Mouse (Mus musculus): Measurements from ENCODE around the gene Fbxw8. TPM values are rescaled to one million over a fixed set of nuclear protein-coding genes. Genes with fewer than 3 reads are reported as not detected.

Gene Fbxw8
- polyA plus RNA-seq, 1 experiment from 2014 or later = 21.4 TPM

DNA sequence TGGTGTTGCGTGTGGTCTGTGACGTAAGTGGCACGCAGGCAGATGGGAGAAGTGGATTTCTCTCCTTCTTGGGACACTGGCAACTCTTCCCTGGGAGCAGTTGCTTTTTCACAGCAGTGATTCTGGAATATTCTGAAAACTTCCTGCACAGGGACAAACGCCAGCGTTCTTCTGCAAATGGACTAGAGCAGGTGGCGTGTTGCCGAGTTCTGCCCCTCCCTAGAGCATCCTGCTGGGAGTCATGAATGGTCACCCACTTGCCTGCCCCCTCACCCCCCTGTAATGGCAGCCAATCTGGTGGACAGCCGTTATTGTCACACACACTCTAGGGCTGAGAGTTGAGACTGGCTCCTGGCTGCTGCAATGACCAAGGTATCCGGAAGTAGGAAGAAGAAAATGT is 95.6 kb downstream of the Fbxw8 start:
- ATAC-seq (ENCODE audit: low FRiP score) = no peak
- H3K27ac ChIP-seq (ENCODE audit: low read depth, low read length) = no peak overlapping the region

GRCm38 (mm10) chr5:118058858-118059257 is 96.4 kb downstream of the Fbxw8 start:
- Histone ChIP-seq H3K4me1 (replicated peaks; ENCODE audit: control insufficient read depth, insufficient read depth, low read length) (no peaks in the 10 kb centered on the region), H3K9me3 (ENCODE audit: control insufficient read depth, low read length) (no peaks in the 10 kb centered on the region), H3K36me3 (ENCODE audit: control insufficient read depth, insufficient read depth, low read length) (no peaks in the 10 kb centered on the region), H3K27ac (ENCODE audit: low read depth, low read length) (no peak overlapping the region), H3K4me2 (replicated peaks; ENCODE audit: low read depth, low read length) (no peak overlapping the region), H3K9ac (ENCODE audit: low read depth, low read length) (no peak overlapping the region), H3K27me3 (ENCODE audit: control insufficient read depth, insufficient read depth, low read length) (no peaks in the 10 kb centered on the region), H3K4me3 (ENCODE audit: low read depth, low read length) (no peak overlapping the region)
- DNase-seq (ENCODE audit: low spot score) (no peak), ATAC-seq (ENCODE audit: low FRiP score) (no peak)
- 94% methylated on average over 10 of the region's 10 CpGs for WGBS

More for the DNA sequence above, 95.6 kb downstream of the Fbxw8 start:
- H3K4me2 ChIP-seq (replicated peaks; ENCODE audit: low read depth, low read length) = no peak overlapping the region
- H3K36me3 ChIP-seq (ENCODE audit: control insufficient read depth, insufficient read depth, low read length) = no peaks in the 10 kb centered on the region
- H3K4me1 ChIP-seq (replicated peaks; ENCODE audit: control insufficient read depth, insufficient read depth, low read length) = no peaks in the 10 kb centered on the region
- no peaks in the 10 kb centered on the region for H3K27me3 ChIP-seq (ENCODE audit: control insufficient read depth, insufficient read depth, low read length)
- 88% methylated on average over 9 of the region's 9 CpGs for WGBS
- no peak overlapping the region for H3K9ac ChIP-seq (ENCODE audit: low read depth, low read length)
- no peak for DNase-seq (ENCODE audit: low spot score)
- no peaks in the 10 kb centered on the region for H3K9me3 ChIP-seq (ENCODE audit: control insufficient read depth, low read length)
- H3K4me3 ChIP-seq (ENCODE audit: low read depth, low read length) = no peak overlapping the region

- H3K4me3 ChIP-seq (ENCODE audit: low read depth, low read length) = no peak overlapping the region
- H3K27ac ChIP-seq (ENCODE audit: low read depth, low read length) = no peak overlapping the region
- WGBS = 71% methylated on average over 8 of the region's 8 CpGs
- no peaks in the 10 kb centered on the region for H3K4me1 ChIP-seq (replicated peaks; ENCODE audit: control insufficient read depth, insufficient read depth, low read length)
- H3K9ac ChIP-seq (ENCODE audit: low read depth, low read length) = no peak overlapping the region
- ATAC-seq (ENCODE audit: low FRiP score) (no peak), DNase-seq (ENCODE audit: low spot score) (no peak)
- no peak overlapping the region for H3K4me2 ChIP-seq (replicated peaks; ENCODE audit: low read depth, low read length)
- no peaks in the 10 kb centered on the region for H3K36me3 ChIP-seq (ENCODE audit: control insufficient read depth, insufficient read depth, low read length)
- no peaks in the 10 kb centered on the region for H3K9me3 ChIP-seq (ENCODE audit: control insufficient read depth, low read length)
- no peaks in the 10 kb centered on the region for H3K27me3 ChIP-seq (ENCODE audit: control insufficient read depth, insufficient read depth, low read length)
These were observed 97.7 kb downstream of the Fbxw8 start for GRCm38 (mm10) chr5:118057508-118058111.

DNA sequence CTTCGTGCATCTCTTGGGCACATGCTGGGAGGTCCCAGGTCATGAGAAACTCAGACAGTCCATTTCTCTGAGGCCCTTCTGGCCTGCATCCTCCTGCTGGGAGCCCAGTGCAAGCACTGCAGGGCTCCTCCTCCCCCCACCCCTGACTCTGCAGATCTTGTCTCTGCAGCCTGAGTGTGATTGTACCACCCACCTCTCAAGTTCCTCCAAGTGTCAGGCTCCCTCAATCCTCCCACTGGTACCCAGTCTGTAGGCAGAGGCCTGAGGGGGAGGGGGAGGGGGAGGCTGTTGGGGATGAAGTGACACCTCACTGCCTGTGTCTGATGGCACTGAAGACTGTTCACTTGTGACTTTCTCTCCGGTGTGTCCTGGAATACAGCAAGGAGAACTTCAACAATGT is 102.1 kb downstream of the Fbxw8 start:
- Histone ChIP-seq H3K9ac (ENCODE audit: low read depth, low read length) (no peak overlapping the region), H3K4me1 (replicated peaks; ENCODE audit: control insufficient read depth, insufficient read depth, low read length) (no peaks in the 10 kb centered on the region), H3K36me3 (ENCODE audit: control insufficient read depth, insufficient read depth, low read length) (no peaks in the 10 kb centered on the region), H3K4me2 (replicated peaks; ENCODE audit: low read depth, low read length) (no peak overlapping the region), H3K9me3 (ENCODE audit: control insufficient read depth, low read length) (no peaks in the 10 kb centered on the region), H3K27ac (ENCODE audit: low read depth, low read length) (no peak overlapping the region), H3K4me3 (ENCODE audit: low read depth, low read length) (no peak overlapping the region), H3K27me3 (ENCODE audit: control insufficient read depth, insufficient read depth, low read length) (no peaks in the 10 kb centered on the region)
- no peak for DNase-seq (ENCODE audit: low spot score)
- ATAC-seq (ENCODE audit: low FRiP score) = no peak
- WGBS = 90% methylated on average over 2 of the region's 2 CpGs

DNA sequence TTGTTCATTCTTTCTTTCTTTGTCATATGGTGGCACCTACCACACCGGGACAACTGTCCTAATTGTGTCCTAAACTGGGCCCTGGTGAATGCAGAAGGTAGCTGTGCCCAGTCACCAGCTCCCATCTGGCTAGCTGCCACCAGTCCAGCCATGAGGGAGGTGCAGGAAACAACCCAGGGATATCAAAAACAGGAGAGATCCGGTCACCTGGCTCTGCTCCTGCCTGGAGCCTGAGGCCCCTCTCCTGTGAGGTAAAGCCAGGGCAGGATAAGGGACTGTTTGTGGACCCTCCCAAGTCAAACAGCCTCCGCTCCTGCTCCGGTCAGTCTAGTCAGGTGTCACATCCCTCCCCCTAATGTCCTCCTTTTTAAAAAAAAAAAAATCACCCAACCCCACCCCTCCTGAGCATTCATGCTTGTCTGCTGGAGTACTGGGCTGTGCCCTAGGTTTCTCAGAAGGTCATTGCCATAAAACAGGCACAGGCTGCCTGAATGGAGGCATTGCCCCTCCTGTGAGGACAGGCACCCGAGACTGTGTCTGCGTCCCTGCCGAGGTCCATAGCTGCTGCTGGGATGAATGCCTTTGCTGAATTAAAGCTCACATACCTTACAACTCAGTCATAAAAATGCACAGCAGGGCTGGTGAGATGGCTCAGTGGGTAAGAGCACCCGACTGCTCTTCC is 103.1 kb downstream of the Fbxw8 start:
- no peaks in the 10 kb centered on the region for H3K27me3 ChIP-seq (ENCODE audit: control insufficient read depth, insufficient read depth, low read length)
- no peak overlapping the region for H3K27ac ChIP-seq (ENCODE audit: low read depth, low read length)
- H3K4me1 ChIP-seq (replicated peaks; ENCODE audit: control insufficient read depth, insufficient read depth, low read length) = no peaks in the 10 kb centered on the region
- H3K9ac ChIP-seq (ENCODE audit: low read depth, low read length) = no peak overlapping the region
- no peak overlapping the region for H3K4me2 ChIP-seq (replicated peaks; ENCODE audit: low read depth, low read length)
- ATAC-seq (ENCODE audit: low FRiP score) (no peak), DNase-seq (ENCODE audit: low spot score) (no peak)
- WGBS = 79% methylated on average over 8 of the region's 8 CpGs
- no peaks in the 10 kb centered on the region for H3K36me3 ChIP-seq (ENCODE audit: control insufficient read depth, insufficient read depth, low read length)
- H3K4me3 ChIP-seq (ENCODE audit: low read depth, low read length) = no peak overlapping the region
- no peaks in the 10 kb centered on the region for H3K9me3 ChIP-seq (ENCODE audit: control insufficient read depth, low read length)

- Histone ChIP-seq H3K4me1 (replicated peaks; ENCODE audit: control insufficient read depth, insufficient read depth, low read length) (no peaks in the 10 kb centered on the region), H3K9me3 (ENCODE audit: control insufficient read depth, low read length) (no peaks in the 10 kb centered on the region), H3K27me3 (ENCODE audit: control insufficient read depth, insufficient read depth, low read length) (no peaks in the 10 kb centered on the region), H3K36me3 (ENCODE audit: control insufficient read depth, insufficient read depth, low read length) (no peaks in the 10 kb centered on the region), H3K9ac (ENCODE audit: low read depth, low read length) (no peak overlapping the region), H3K4me3 (ENCODE audit: low read depth, low read length) (no peak overlapping the region), H3K4me2 (replicated peaks; ENCODE audit: low read depth, low read length) (no peak overlapping the region), H3K27ac (ENCODE audit: low read depth, low read length) (no peak overlapping the region)
- no peak for DNase-seq (ENCODE audit: low spot score)
- ATAC-seq (ENCODE audit: low FRiP score) = no peak
- WGBS = 79% methylated on average over 4 of the region's 4 CpGs
These were observed 104.5 kb downstream of the Fbxw8 start for GRCm38 (mm10) chr5:118050743-118051142.

DNA sequence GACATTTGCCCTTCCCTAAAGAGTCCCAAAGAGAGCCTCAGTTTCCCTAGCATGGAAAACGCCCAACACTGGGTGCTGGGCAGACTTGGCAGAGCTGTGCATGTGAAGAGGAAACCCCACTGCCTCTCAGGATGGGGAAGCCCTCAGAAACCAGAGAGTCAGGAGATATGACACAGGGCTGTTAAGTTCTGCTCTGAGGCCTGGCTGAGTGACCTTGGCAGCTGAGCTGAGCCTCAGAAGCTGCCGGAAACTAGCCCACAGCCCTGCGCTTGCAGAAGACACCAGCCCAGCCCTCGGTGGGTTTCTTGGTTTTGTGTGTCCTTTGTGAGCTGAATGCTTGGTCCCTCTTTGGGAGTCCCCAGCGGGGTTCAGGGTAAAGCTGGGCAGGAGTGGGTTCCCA is 106.3 kb downstream of the Fbxw8 start:
- WGBS = 83% methylated on average over 5 of the region's 5 CpGs
- ATAC-seq (ENCODE audit: low FRiP score) (no peak), DNase-seq (ENCODE audit: low spot score) (no peak)

GRCm38 (mm10) chr5:118048412-118048811 is 106.9 kb downstream of the Fbxw8 start:
- Histone ChIP-seq H3K4me1 (replicated peaks; ENCODE audit: control insufficient read depth, insufficient read depth, low read length) (no peaks in the 10 kb centered on the region), H3K9ac (ENCODE audit: low read depth, low read length) (no peak overlapping the region), H3K27ac (ENCODE audit: low read depth, low read length) (no peak overlapping the region), H3K36me3 (ENCODE audit: control insufficient read depth, insufficient read depth, low read length) (no peaks in the 10 kb centered on the region), H3K4me2 (replicated peaks; ENCODE audit: low read depth, low read length) (no peak overlapping the region), H3K4me3 (ENCODE audit: low read depth, low read length) (no peak overlapping the region), H3K27me3 (ENCODE audit: control insufficient read depth, insufficient read depth, low read length) (no peaks in the 10 kb centered on the region), H3K9me3 (ENCODE audit: control insufficient read depth, low read length) (no peaks in the 10 kb centered on the region)
- ATAC-seq (ENCODE audit: low FRiP score) (no peak), DNase-seq (ENCODE audit: low spot score) (no peak)
- 85% methylated on average over 4 of the region's 4 CpGs for WGBS

More for the DNA sequence above, 106.3 kb downstream of the Fbxw8 start:
- Histone ChIP-seq H3K4me1 (replicated peaks; ENCODE audit: control insufficient read depth, insufficient read depth, low read length) (no peaks in the 10 kb centered on the region), H3K9ac (ENCODE audit: low read depth, low read length) (no peak overlapping the region), H3K9me3 (ENCODE audit: control insufficient read depth, low read length) (no peaks in the 10 kb centered on the region), H3K27ac (ENCODE audit: low read depth, low read length) (no peak overlapping the region), H3K36me3 (ENCODE audit: control insufficient read depth, insufficient read depth, low read length) (no peaks in the 10 kb centered on the region), H3K4me3 (ENCODE audit: low read depth, low read length) (no peak overlapping the region), H3K4me2 (replicated peaks; ENCODE audit: low read depth, low read length) (no peak overlapping the region), H3K27me3 (ENCODE audit: control insufficient read depth, insufficient read depth, low read length) (no peaks in the 10 kb centered on the region)

GRCm38 (mm10) chr5:118047091-118047757 is 108.0 kb downstream of the Fbxw8 start:
- no peak overlapping the region for H3K27ac ChIP-seq (ENCODE audit: low read depth, low read length)
- no peaks in the 10 kb centered on the region for H3K36me3 ChIP-seq (ENCODE audit: control insufficient read depth, insufficient read depth, low read length)
- H3K4me3 ChIP-seq (ENCODE audit: low read depth, low read length) = no peak overlapping the region
- H3K9me3 ChIP-seq (ENCODE audit: control insufficient read depth, low read length) = no peaks in the 10 kb centered on the region
- no peak overlapping the region for H3K9ac ChIP-seq (ENCODE audit: low read depth, low read length)
- 89% methylated on average over 14 of the region's 14 CpGs for WGBS
- ATAC-seq (ENCODE audit: low FRiP score) (no peak), DNase-seq (ENCODE audit: low spot score) (no peak)
- H3K27me3 ChIP-seq (ENCODE audit: control insufficient read depth, insufficient read depth, low read length) = no peaks in the 10 kb centered on the region
- no peaks in the 10 kb centered on the region for H3K4me1 ChIP-seq (replicated peaks; ENCODE audit: control insufficient read depth, insufficient read depth, low read length)
- no peak overlapping the region for H3K4me2 ChIP-seq (replicated peaks; ENCODE audit: low read depth, low read length)
